Mouse (Mus musculus) MEL (cell line): ENCODE measurements around the gene Flt3l. TPM values are rescaled to one million over a fixed set of nuclear protein-coding genes. Genes with fewer than 3 reads are reported as not detected.

Source experiments
- DNase-seq: peaks from one replicate; pipeline ENCODE4 v3.0.0; 2011; ENCODE audit warnings: low read depth, low spot score
- H3K27ac ChIP-seq: 2 replicates; pipeline ENCODE4 v1.5.1; 2012; ENCODE audit warnings: low read depth, mild to moderate bottlenecking, control low read depth, low read length, moderate library complexity; ENCODE audit not compliant: control insufficient read depth
- H3K27me3 ChIP-seq, 2 experiments: fragments of 150-350 bp in 1 of 2; sonication (generic) in 1 of 2; 2 replicates each; pipeline ENCODE4 v1.6.1; 2012; ENCODE audit warnings: low read length in 2 of 2, mild to moderate bottlenecking in 2 of 2, improper control_type of control experiment in 1 of 2, moderate library complexity in 1 of 2; ENCODE audit not compliant: insufficient read depth in 2 of 2, control insufficient read depth in 1 of 2
- H3K36me3 ChIP-seq, 2 experiments: 2 replicates each; pipeline ENCODE4 v1.6.1; 2012 to 2014; ENCODE audit warnings: low read length in 2 of 2, improper control_type of control experiment in 1 of 2, inconsistent platforms in 1 of 2, mild to moderate bottlenecking in 1 of 2; ENCODE audit not compliant: insufficient read depth in 2 of 2, control insufficient read depth in 1 of 2
- H3K4me1 ChIP-seq, 2 experiments: fragments of 150-350 bp in 1 of 2; sonication (generic) in 1 of 2; 2 replicates each; pipeline ENCODE4 v1.6.1; 2012; ENCODE audit warnings: low read length in 2 of 2, improper control_type of control experiment in 1 of 2, mild to moderate bottlenecking in 1 of 2; ENCODE audit not compliant: insufficient read depth in 2 of 2, control insufficient read depth in 1 of 2
- H3K4me3 ChIP-seq, 2 experiments: fragments of 150-350 bp in 1 of 2; sonication (generic) in 1 of 2; 2 replicates each; pipeline ENCODE4 v1.5.1; 2012; ENCODE audit warnings: low read depth in 2 of 2, low read length in 2 of 2, mild to moderate bottlenecking in 2 of 2, moderate library complexity in 2 of 2, control low read depth in 1 of 2, improper control_type of control experiment in 1 of 2; ENCODE audit not compliant: control insufficient read depth in 1 of 2, insufficient read depth in 1 of 2
- H3K79me2 ChIP-seq: 2 replicates; pipeline ENCODE4 v1.6.1; 2012; ENCODE audit warnings: mild to moderate bottlenecking, low read length, moderate library complexity; ENCODE audit not compliant: control insufficient read depth, poor library complexity, insufficient read depth
- H3K9ac ChIP-seq: 2 replicates; pipeline ENCODE4 v1.6.1; 2012; ENCODE audit warnings: low read depth, mild to moderate bottlenecking, control low read depth, low read length, moderate library complexity; ENCODE audit not compliant: control insufficient read depth, poor library complexity, severe bottlenecking
- H3K9me3 ChIP-seq: fragments of 150-350 bp; sonication (generic); replicated peaks from 2 replicates; pipeline ENCODE4 v1.6.1; 2012; ENCODE audit warnings: mild to moderate bottlenecking, low read length, improper control_type of control experiment, moderate library complexity; ENCODE audit not compliant: insufficient read depth
- BHLHE40 ChIP-seq: IDR thresholded peaks from 2 replicates; pipeline ENCODE4 v1.6.1; 2012; ENCODE audit warnings: low read depth, mild to moderate bottlenecking, inconsistent platforms, low read length, improper control_type of control experiment, borderline replicate concordance
- CTCF ChIP-seq, 3 experiments: IDR thresholded peaks in 2 of 3; conservative IDR thresholded peaks in 1 of 3; 2 replicates each; pipeline ENCODE4 v1.5.1; 2011 to 2012; ENCODE audit warnings: low read length in 3 of 3, low read depth in 2 of 3, mild to moderate bottlenecking in 2 of 3, improper control_type of control experiment in 1 of 3, inconsistent platforms in 1 of 3, mixed read lengths in 1 of 3, moderate library complexity in 1 of 3; ENCODE audit not compliant: control insufficient read depth in 1 of 3, insufficient read depth in 1 of 3, poor library complexity in 1 of 3, severe bottlenecking in 1 of 3
- E2F4 ChIP-seq: IDR thresholded peaks from 2 replicates; pipeline ENCODE4 v1.6.1; 2011; ENCODE audit warnings: low read depth, low read length, improper control_type of control experiment, borderline replicate concordance
- ELF1 ChIP-seq: IDR thresholded peaks from 2 replicates; pipeline ENCODE4 v1.6.1; 2014; ENCODE audit warnings: low read depth, mild to moderate bottlenecking, inconsistent platforms, low read length, improper control_type of control experiment, moderate library complexity
- GABPA ChIP-seq: IDR thresholded peaks from 2 replicates; pipeline ENCODE4 v1.6.1; 2012; ENCODE audit warnings: low read depth, mild to moderate bottlenecking, inconsistent platforms, low read length, improper control_type of control experiment, moderate library complexity
- GATA1 ChIP-seq: IDR thresholded peaks from 2 replicates; pipeline ENCODE4 v1.6.1; 2011; ENCODE audit warnings: low read depth, low read length, improper control_type of control experiment
- HCFC1 ChIP-seq: IDR thresholded peaks from 2 replicates; pipeline ENCODE4 v1.6.1; 2012; ENCODE audit warnings: low read depth, mild to moderate bottlenecking, inconsistent platforms, low read length, improper control_type of control experiment, moderate library complexity
- MAFK ChIP-seq: IDR thresholded peaks from 2 replicates; pipeline ENCODE4 v1.6.1; 2011; ENCODE audit warnings: low read depth, mild to moderate bottlenecking, low read length, improper control_type of control experiment, borderline replicate concordance
- MAX ChIP-seq: IDR thresholded peaks from 2 replicates; pipeline ENCODE4 v1.6.1; 2011; ENCODE audit warnings: low read length, improper control_type of control experiment
- MAZ ChIP-seq: IDR thresholded peaks from 2 replicates; pipeline ENCODE4 v1.6.1; 2012; ENCODE audit warnings: low read depth, mild to moderate bottlenecking, inconsistent platforms, low read length, improper control_type of control experiment
- MEF2A ChIP-seq: IDR thresholded peaks from 2 replicates; pipeline ENCODE4 v1.6.1; 2014; ENCODE audit warnings: low read depth, mild to moderate bottlenecking, inconsistent platforms, low read length, improper control_type of control experiment; ENCODE audit not compliant: poor library complexity, insufficient replicate concordance, severe bottlenecking; ENCODE audit errors: extremely low read depth
- MXI1 ChIP-seq: IDR thresholded peaks from 2 replicates; pipeline ENCODE4 v1.6.1; 2011; ENCODE audit warnings: mild to moderate bottlenecking, low read depth, low read length, improper control_type of control experiment
- MYB ChIP-seq: IDR thresholded peaks from 2 replicates; pipeline ENCODE4 v1.6.1; 2011; ENCODE audit warnings: mild to moderate bottlenecking, low read depth, low read length, improper control_type of control experiment
- MYC ChIP-seq: IDR thresholded peaks from 2 replicates; pipeline ENCODE4 v1.6.1; 2011; ENCODE audit warnings: low read depth, mild to moderate bottlenecking, low read length, improper control_type of control experiment, moderate library complexity
- NRF1 ChIP-seq: IDR thresholded peaks from 2 replicates; pipeline ENCODE4 v1.6.1; 2014; ENCODE audit warnings: low read depth, mild to moderate bottlenecking, inconsistent platforms, low read length, improper control_type of control experiment, moderate library complexity; ENCODE audit not compliant: poor library complexity, insufficient read depth, severe bottlenecking
- POLR2AphosphoS2 ChIP-seq: IDR thresholded peaks from 2 replicates; pipeline ENCODE4 v1.6.1; 2011; ENCODE audit warnings: low read length, improper control_type of control experiment
- SIN3A ChIP-seq: IDR thresholded peaks from 2 replicates; pipeline ENCODE4 v1.6.1; 2012; ENCODE audit warnings: low read length, improper control_type of control experiment, inconsistent platforms
- SMC3 ChIP-seq: IDR thresholded peaks from 2 replicates; pipeline ENCODE4 v1.6.1; 2011; ENCODE audit warnings: low read depth, low read length, improper control_type of control experiment
- TAL1 ChIP-seq: IDR thresholded peaks from 2 replicates; pipeline ENCODE4 v1.6.1; 2012; ENCODE audit warnings: mild to moderate bottlenecking, inconsistent platforms, low read length, moderate library complexity, mixed read lengths
- TCF12 ChIP-seq: IDR thresholded peaks from 2 replicates; pipeline ENCODE4 v1.6.1; 2014; ENCODE audit warnings: low read depth, mild to moderate bottlenecking, inconsistent platforms, low read length, improper control_type of control experiment, moderate library complexity
- UBTF ChIP-seq: IDR thresholded peaks from 2 replicates; pipeline ENCODE4 v1.6.1; 2012; ENCODE audit warnings: low read depth, mild to moderate bottlenecking, inconsistent platforms, low read length, improper control_type of control experiment, moderate library complexity, borderline replicate concordance; ENCODE audit not compliant: insufficient read depth
- USF1 ChIP-seq: IDR thresholded peaks from 2 replicates; pipeline ENCODE4 v1.6.1; 2014; ENCODE audit warnings: low read depth, mild to moderate bottlenecking, inconsistent platforms, low read length, improper control_type of control experiment, moderate library complexity
- ZKSCAN1 ChIP-seq: IDR thresholded peaks from 2 replicates; pipeline ENCODE4 v1.6.1; 2012; ENCODE audit warnings: low read depth, mild to moderate bottlenecking, inconsistent platforms, low read length, improper control_type of control experiment, moderate library complexity
- ZMIZ1 ChIP-seq: IDR thresholded peaks from 2 replicates; pipeline ENCODE4 v1.6.1; 2012; ENCODE audit warnings: low read depth, mild to moderate bottlenecking, inconsistent platforms, low read length, improper control_type of control experiment, moderate library complexity
- polyA plus RNA-seq, 2 experiments: library from polyadenylated mRNA; stranded (reverse) in 1 of 2; unstranded in 1 of 2; fragments of >175 nt in 1 of 2; fragments of >200 nt in 1 of 2; gene quantifications; 2 replicates each; pipeline versions ENCODE4 v1.2.1 to v1.2.4; 2012; ENCODE audit warnings: low replicate concordance in 2 of 2, low read depth in 1 of 2; ENCODE audit not compliant: insufficient read length in 2 of 2, insufficient read depth in 1 of 2, missing spikeins in 1 of 2
- total RNA-seq: library from RNA; depleted of rRNA; stranded (reverse); fragments of 300-350 nt; gene quantifications from 2 replicates; pipeline ENCODE4 v1.2.3, GENCODE M21; 2012

The Flt3l gene
- total and polyA plus RNA-seq, 3 experiments = 13.0 to 35.4 TPM; not detected in 1

DNA sequence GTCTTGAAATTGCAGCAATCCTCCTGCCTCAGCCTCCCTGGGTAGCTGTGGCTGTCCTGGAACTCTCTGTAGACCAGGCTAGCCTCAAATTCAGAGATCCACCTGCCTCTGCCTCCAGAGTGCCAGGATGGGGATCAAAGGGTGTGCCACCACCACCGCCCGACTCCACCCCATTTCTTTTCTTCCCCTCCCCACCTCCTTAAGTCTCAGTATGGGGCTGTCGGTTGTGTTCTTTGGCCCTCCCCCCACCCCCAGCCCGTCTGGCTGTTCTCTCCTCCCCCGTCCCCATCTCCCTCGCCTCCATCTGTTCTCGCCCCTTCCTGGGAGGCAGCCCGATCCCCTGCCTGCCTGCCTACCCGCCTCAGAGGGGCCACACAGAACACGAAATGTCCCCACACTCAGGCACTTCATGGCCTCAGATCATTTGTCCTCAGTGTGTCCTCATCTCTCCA is 30.7 kb upstream of the Flt3l start:
- Histone ChIP-seq H3K36me3 (no peaks in the 10 kb centered on the region), H3K9ac (no peak overlapping the region), H3K27ac (no peak overlapping the region), H3K9me3 (no peaks in the 10 kb centered on the region), H3K27me3 (peaks cover 4 to 9% of the 10 kb centered on the region in 2 experiments), H3K4me1 (no peaks in the 10 kb centered on the region; a peak in 2 of 4 replicates), H3K4me3 (no peak overlapping the region), H3K79me2 (no peaks in the 10 kb centered on the region)
- TF ChIP-seq SMC3 (no peak), MXI1 (no peak), SIN3A (no peak), BHLHE40 (no peak), MYB (no peak), GABPA (no peak), MEF2A (no peak), NRF1 (no peak), ELF1 (no peak), TCF12 (no peak), CTCF (IDR thresholded peaks at IDR 0.05 in 2 of 3, conservative IDR thresholded peaks at IDR 0.05 in 1 of 3; ENCODE audit: control insufficient read depth in 1 of 3, insufficient read depth in 1 of 3, low read depth in 2 of 3, low read length in 3 of 3, poor library complexity in 1 of 3, severe bottlenecking in 1 of 3) (no peak), ZKSCAN1 (no peak), GATA1 (no peak), MAZ (no peak), MYC (no peak)
- no peak for DNase-seq

DNA sequence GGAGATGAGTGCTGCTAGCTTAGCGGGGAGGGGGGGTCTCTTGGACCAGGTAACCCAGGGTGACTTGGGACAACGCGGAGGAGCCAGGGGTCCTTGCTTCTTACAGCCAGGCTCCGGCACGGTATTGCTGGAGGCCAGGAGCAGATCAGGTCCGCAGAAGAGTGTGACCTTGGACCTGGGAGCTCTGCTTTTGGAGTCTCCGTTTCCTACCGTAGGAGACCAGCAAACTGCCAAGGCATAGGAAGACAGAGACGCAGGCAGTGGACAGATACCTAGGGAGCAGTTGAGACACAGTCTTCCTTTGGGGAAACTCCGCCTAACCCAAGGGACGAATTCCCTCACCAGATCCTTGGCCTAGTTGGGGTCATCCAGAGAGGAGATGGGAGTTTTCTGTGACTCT is 29.5 kb upstream of the Flt3l start:
- no peak overlapping the region for H3K9ac ChIP-seq
- no peak overlapping the region for H3K27ac ChIP-seq
- H3K4me3 ChIP-seq = no peak overlapping the region
- TF ChIP-seq ELF1 (no peak), MAX (no peak), MAFK (no peak), MYB (no peak), POLR2AphosphoS2 (no peak), UBTF (no peak), CTCF (IDR thresholded peaks at IDR 0.05 in 2 of 3, conservative IDR thresholded peaks at IDR 0.05 in 1 of 3; ENCODE audit: control insufficient read depth in 1 of 3, insufficient read depth in 1 of 3, low read depth in 2 of 3, low read length in 3 of 3, poor library complexity in 1 of 3, severe bottlenecking in 1 of 3) (no peak), BHLHE40 (no peak), ZMIZ1 (no peak), TAL1 (no peak), SIN3A (no peak), HCFC1 (no peak), USF1 (no peak), MAZ (no peak), E2F4 (no peak)
- H3K4me1 ChIP-seq = no peaks in the 10 kb centered on the region; a peak in 2 of 4 replicates
- H3K27me3 ChIP-seq = peaks cover 4 to 9% of the 10 kb centered on the region in 2 experiments
- DNase-seq = no peak
- peaks cover 0 to 4% of the 10 kb centered on the region in 2 experiments; a peak in 1 of 4 replicates for H3K36me3 ChIP-seq
- no peaks in the 10 kb centered on the region for H3K9me3 ChIP-seq
- H3K79me2 ChIP-seq = no peaks in the 10 kb centered on the region
